Mouse (Mus musculus) lung, postnatal 0 days (tissue): Measurements from ENCODE around the gene Ppef2. TPM values are rescaled to one million over a fixed set of nuclear protein-coding genes. Genes with fewer than 3 reads are reported as not detected.

Experiments
- ATAC-seq: fragments of 200-750 bp; cut with Nextera tagmentation; 2 replicates; pipeline ENCODE4 v1.8.0; 2017; ENCODE audit warnings: moderate library complexity
- DNase-seq: peaks from one replicate; pipeline ENCODE4 v3.0.0-alpha.2; 2016; ENCODE audit warnings: low spot score
- H3K27ac ChIP-seq: fragments of 300-500 bp; sonication (generic); 2 replicates; pipeline ENCODE4 v1.5.1; 2014; ENCODE audit warnings: antibody characterized with exemption, mild to moderate bottlenecking, low read length, mixed read lengths
- H3K27me3 ChIP-seq: fragments of 300-500 bp; sonication (generic); replicated peaks from 2 replicates; pipeline ENCODE4 v1.6.1; 2014; ENCODE audit warnings: low read length, mixed read lengths; ENCODE audit not compliant: insufficient read depth
- H3K36me3 ChIP-seq: fragments of 300-500 bp; sonication (generic); 2 replicates; pipeline ENCODE4 v1.6.1; 2014; ENCODE audit warnings: low read length, mixed read lengths; ENCODE audit not compliant: insufficient read depth
- H3K4me1 ChIP-seq: fragments of 300-500 bp; sonication (generic); 2 replicates; pipeline ENCODE4 v1.6.1; 2014; ENCODE audit warnings: antibody characterized with exemption, low read depth, low read length, mixed read lengths; ENCODE audit not compliant: insufficient read depth
- H3K4me2 ChIP-seq: fragments of 300-500 bp; sonication (generic); replicated peaks from 2 replicates; pipeline ENCODE4 v1.6.1; 2014; ENCODE audit warnings: low read depth, mild to moderate bottlenecking, low read length, moderate library complexity, mixed read lengths
- H3K4me3 ChIP-seq: fragments of 300-500 bp; sonication (generic); 2 replicates; pipeline ENCODE4 v1.5.1; 2014; ENCODE audit warnings: low read depth, low read length
- H3K9ac ChIP-seq: fragments of 300-500 bp; sonication (generic); replicated peaks from 2 replicates; pipeline ENCODE4 v1.6.1; 2014; ENCODE audit warnings: low read depth, mild to moderate bottlenecking
- H3K9me3 ChIP-seq: fragments of 300-500 bp; sonication (generic); 2 replicates; pipeline ENCODE4 v1.6.1; 2016; ENCODE audit warnings: low read length, mixed read lengths
- CTCF ChIP-seq: IDR thresholded peaks from 2 replicates; pipeline ENCODE4 v1.5.1; 2016; ENCODE audit warnings: antibody characterized with exemption, mild to moderate bottlenecking
- EP300 ChIP-seq: IDR thresholded peaks from 2 replicates; pipeline ENCODE4 v1.6.1; 2016; ENCODE audit warnings: antibody characterized with exemption, mild to moderate bottlenecking, control low read depth
- WGBS: fragments of 180-500 bp; shearing (Covaris S2); extraction: QIAGEN DNeasy Blood & Tissue Kit; methylation state at CpG from one replicate; pipeline ENCODE4 v1.1.7; 2014; 5-methylcytosine and 5-hydroxymethylcytosine counted together
- polyA plus RNA-seq: library from polyadenylated mRNA; unstranded; fragments of >200 nt; fragmentation: Nextera tagmentation; extraction: Ambion mirVana; gene quantifications from 2 replicates; pipeline ENCODE4 v1.2.1, GENCODE M21; 2015

The Ppef2 gene
- polyA plus RNA-seq, 1 experiment from 2014 or later: 0.14 TPM

DNA sequence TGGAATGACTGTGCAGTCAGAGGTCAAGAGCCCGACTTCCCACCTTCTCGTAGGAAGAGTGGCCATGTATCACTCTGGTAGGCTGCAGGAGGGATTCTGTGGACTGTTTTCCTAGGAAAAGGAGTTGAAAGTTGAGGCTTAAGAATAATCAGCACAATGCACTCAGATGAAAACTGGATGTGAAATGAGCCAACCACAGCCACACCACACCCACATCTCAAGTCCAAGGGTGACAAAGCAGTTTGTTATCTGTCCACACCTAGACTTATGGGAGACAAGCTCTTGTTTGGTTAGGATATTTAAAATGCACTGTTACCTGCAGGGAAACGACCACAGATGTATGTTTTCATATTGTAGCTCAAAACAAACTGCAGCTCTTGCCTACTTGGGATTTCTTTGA lies 27.0 kb upstream of the Ppef2 start:
- ATAC-seq (no peak), DNase-seq (peak; percentile 37)
- H3K9ac ChIP-seq: no peak overlapping the region
- H3K4me1 ChIP-seq: 0 out of 2 replicates have a peak, but pooled peaks cover 4% of the 10 kb centered on the region
- no peak overlapping the region for H3K4me3 ChIP-seq
- TF ChIP-seq CTCF (no peak), EP300 (no peak)
- 0 out of 2 replicates have a peak, but pooled peaks cover 9% of the 10 kb centered on the region for H3K36me3 ChIP-seq
- H3K4me2 ChIP-seq: no peak overlapping the region
- H3K27ac ChIP-seq: peak overlapping the region; percentile 8; the same call in 1 of the 2 replicates
- 48% methylated on average over 3 of the region's 3 CpGs for WGBS
- H3K9me3 ChIP-seq: no peaks in the 10 kb centered on the region
- H3K27me3 ChIP-seq: no peaks in the 10 kb centered on the region

DNA sequence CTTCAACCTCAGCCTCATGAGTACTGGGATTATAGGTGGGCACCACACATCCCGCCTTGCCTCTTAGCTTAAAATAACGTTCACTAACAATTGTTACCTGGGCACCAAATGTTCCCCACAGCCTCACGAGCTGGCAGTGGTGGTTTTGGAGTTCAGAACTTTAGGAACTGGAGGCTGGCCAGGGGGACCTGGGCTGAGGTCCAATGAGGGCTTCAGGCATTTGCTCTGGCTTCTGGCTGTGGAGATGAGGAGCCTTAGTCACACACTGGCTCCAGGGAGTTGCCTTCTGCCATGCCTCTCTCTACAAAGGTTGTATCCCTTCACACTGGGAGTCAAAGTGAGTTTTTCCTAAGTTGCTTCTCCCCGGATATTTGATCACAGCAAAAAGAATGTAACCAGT lies 26.5 kb upstream of the Ppef2 start:
- no peaks in the 10 kb centered on the region for H3K27me3 ChIP-seq
- 54% methylated on average over 4 of the region's 4 CpGs for WGBS
- ATAC-seq (no peak), DNase-seq (peak; percentile 9)
- 0 out of 2 replicates have a peak, but pooled peaks cover 5% of the 10 kb centered on the region for H3K36me3 ChIP-seq
- H3K4me2 ChIP-seq: no peak overlapping the region
- peak overlapping the region; percentile 8; the same call in 1 of the 2 replicates for H3K27ac ChIP-seq
- H3K9me3 ChIP-seq: no peaks in the 10 kb centered on the region
- no peak overlapping the region for H3K9ac ChIP-seq
- no peak overlapping the region for H3K4me3 ChIP-seq
- H3K4me1 ChIP-seq: 0 out of 2 replicates have a peak, but pooled peaks cover 4% of the 10 kb centered on the region
- TF ChIP-seq CTCF: no peak
- TF ChIP-seq EP300: no peak

DNA sequence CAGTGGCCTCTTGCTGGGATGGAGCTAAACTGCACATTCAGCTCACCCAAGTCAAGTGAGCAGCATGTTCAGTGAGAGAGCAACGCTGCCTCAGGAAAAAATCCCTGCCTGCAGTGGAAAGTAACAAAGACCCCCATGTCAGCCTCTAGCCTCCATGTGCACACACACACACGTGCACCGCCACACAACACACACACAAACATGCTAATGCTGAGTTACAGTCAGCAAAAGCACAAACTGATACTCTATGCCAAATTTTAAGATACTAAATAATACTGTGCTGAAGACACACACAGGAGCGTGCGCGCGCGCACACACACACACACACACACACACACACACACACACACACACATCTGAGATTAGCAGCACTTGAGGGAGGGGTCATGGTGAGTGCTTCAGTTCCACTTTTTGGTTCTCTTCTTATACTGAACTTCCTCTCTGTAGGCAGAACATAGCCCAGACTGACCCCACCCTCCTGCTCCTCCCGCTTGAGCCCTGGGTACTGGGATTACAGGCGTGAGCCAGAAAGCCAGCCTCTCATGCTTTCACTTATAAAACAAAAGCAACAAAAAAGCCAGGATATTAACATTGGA lies 23.0 kb upstream of the Ppef2 start:
- H3K4me2 ChIP-seq: no peak overlapping the region
- 84% methylated on average over 10 of the region's 10 CpGs for WGBS

DNA sequence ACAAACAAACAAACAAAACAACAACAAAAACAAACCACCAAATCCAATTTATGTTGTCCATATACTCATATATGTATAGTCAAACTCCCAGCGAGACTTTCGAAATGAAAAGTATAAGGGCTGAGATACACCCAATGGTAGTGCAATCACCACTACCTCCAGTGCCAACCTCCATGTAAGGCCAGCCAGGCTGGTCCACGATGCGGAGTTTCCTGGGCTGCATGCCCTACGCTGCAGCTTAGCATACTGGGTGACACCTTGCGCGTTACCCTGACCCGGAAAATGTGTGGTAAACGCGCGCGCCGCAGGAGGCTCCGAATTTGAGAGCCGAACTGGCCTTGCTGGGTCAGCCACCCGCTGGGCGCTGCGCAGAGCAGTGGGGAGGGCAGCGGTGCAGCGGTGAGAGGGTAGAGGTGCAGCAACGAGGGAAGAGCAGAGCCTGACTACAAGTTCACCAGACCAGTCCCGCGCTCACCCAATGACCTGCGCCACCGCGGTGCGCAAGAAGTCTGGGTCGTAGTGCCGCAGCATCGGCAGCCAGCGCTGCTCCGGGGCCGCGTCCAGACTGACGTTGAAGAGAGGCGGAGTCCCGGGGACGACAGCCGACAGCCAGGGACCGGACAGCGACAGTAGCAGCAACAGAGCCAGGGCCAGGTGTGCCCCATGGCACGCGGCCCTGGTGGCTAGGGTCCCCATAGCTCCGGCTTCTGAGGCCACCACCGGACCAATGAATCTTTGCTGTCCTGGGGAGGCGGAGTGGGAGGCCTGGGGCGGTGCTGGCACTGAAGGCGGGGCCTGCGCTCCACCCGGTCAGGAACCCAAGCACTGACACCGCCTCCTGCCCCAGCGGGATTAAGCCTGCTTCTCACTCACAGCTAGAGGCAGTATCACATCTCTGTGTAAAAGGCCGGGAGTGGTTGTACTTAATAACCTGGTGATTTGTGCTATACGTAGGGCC lies 21.6 kb upstream of the Ppef2 start, which contains the start of gene Naaa:
Naaa (minus strand) TSS at position 734 of the 958 bp plus-strand sequence.
- WGBS: 5% methylated on average over 50 of the region's 54 CpGs
- H3K9ac ChIP-seq: peak within 1 kb of the TSS; percentile 6; the same call in 1 of the 2 replicates
- DNase-seq (peak; percentile 93), ATAC-seq (peak; percentile 97)
- H3K36me3 ChIP-seq: no peaks in the 10 kb centered on the region
- no peaks in the 10 kb centered on the region for H3K9me3 ChIP-seq
- H3K27ac ChIP-seq: peak within 1 kb of the TSS; percentile 80
- H3K4me3 ChIP-seq: peak within 1 kb of the TSS; percentile 60
- peak within 1 kb of the TSS; percentile 63 for H3K4me2 ChIP-seq
- 0 out of 2 replicates have a peak, but pooled peaks cover 4% of the 10 kb centered on the region for H3K4me1 ChIP-seq
- TF ChIP-seq CTCF (peak; percentile 71), EP300 (no peak)
- H3K27me3 ChIP-seq: no peaks in the 10 kb centered on the region

More for the DNA sequence above, 23.0 kb upstream of the Ppef2 start:
- Histone ChIP-seq H3K27ac (no peak overlapping the region), H3K4me3 (no peak overlapping the region), H3K36me3 (no peaks in the 10 kb centered on the region), H3K27me3 (no peaks in the 10 kb centered on the region), H3K9ac (no peak overlapping the region), H3K9me3 (no peaks in the 10 kb centered on the region), H3K4me1 (0 out of 2 replicates have a peak, but pooled peaks cover 4% of the 10 kb centered on the region)
- peak; percentile 64 for DNase-seq
- ATAC-seq: no peak
- TF ChIP-seq CTCF (no peak), EP300 (no peak)

DNA sequence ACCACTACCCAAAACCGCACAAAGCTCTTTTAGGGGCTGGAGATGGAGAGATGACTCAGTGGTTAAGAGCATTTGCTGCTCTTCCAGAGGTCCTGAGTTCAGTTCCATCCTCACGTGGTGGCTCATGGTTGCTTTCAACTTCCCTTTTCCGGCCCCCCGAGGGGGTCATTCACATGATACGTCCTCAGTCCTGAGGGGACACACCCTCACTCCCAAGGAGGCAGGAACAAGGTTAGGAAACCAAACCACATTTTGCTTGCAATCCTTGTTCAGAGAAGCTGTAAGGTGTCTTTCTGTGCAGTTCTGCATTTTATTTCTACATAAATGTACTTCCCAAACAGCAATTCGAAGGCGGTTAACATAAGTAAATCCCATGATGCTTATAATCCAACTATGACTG lies 14.4 kb upstream of the Ppef2 start:
- Histone ChIP-seq H3K27me3 (no peaks in the 10 kb centered on the region), H3K27ac (no peak overlapping the region), H3K36me3 (no peaks in the 10 kb centered on the region), H3K9me3 (no peaks in the 10 kb centered on the region), H3K9ac (no peak overlapping the region), H3K4me3 (no peak overlapping the region), H3K4me1 (no peaks in the 10 kb centered on the region), H3K4me2 (no peak overlapping the region)
- ATAC-seq (no peak), DNase-seq (no peak)
- WGBS: 82% methylated on average over 7 of the region's 7 CpGs
- TF ChIP-seq CTCF: no peak
- no peak for TF ChIP-seq EP300

DNA sequence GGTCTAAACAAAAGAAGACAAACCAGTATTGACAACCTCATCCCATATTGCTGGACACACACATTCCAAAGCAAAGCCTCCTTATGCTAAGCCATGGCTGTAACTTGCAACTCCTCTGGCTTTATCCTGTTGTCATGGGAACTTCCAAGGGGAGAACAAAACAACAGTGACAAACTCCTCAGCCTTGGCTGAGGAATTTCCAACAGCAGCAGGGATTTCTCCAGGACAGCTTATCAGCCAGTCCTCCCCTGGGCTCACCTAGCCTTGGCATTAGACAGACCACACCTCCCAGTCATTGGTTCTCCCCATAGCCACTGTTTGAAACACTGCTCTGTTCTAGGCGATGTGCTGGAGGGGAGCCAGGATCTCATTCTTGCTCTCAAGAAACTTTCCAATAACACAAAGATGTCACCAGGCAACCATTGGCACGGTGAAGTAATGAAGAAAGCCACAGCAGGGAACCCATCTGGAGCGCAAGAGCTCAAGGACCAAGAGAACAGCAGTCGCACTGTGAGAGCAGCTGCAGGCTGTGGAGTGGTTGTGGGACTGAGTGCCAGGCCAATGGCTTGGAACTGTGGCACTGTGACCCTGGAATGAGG lies 7.8 kb upstream of the Ppef2 start:
- Histone ChIP-seq H3K27me3 (no peaks in the 10 kb centered on the region), H3K4me3 (no peak overlapping the region), H3K4me2 (no peak overlapping the region), H3K27ac (no peak overlapping the region), H3K4me1 (no peaks in the 10 kb centered on the region), H3K9me3 (no peaks in the 10 kb centered on the region), H3K36me3 (no peaks in the 10 kb centered on the region), H3K9ac (no peak overlapping the region)
- WGBS: 34% methylated on average over 4 of the region's 4 CpGs
- ATAC-seq (peak; percentile 91), DNase-seq (peak; percentile 88)
- TF ChIP-seq CTCF (no peak), EP300 (no peak)
